ENCODE assay signal across 12 mouse cellular contexts in genomic region chr14:94860191-94860590, GRCm38 (mm10).
A peak's percentile ranks its signal among the peaks of the same experiment; 100 is the strongest.
DNase-seq lines count a peak whose midpoint lies in the region.
"Had no signal": no experiment of that assay in that cellular context is flagged by ENCODE, and none has a peak within 500 bp of the region (broad histone marks: within the 10 kb centered on the region; RNA-seq: fewer than 3 reads in every experiment).

No protein-coding gene starts in this region.

- peak; percentile 2 to 3 for DNase-seq in cerebellum, postnatal 10 days
- DNase-seq in cerebellum, adult 11-12 months, result no peak
- DNase-seq in heart, adult 9 months (ENCODE audit: low spot score in 2 of 2), result peak; percentile 1 to 2
- DNase-seq in heart, adult 11 months, result no peak
- DNase-seq in Muller cell, postnatal 12 days (ENCODE audit: inconsistent ontology term), result peak; percentile 38
- peak; percentile 2 to 23 for DNase-seq in adrenal gland, postnatal 36 days
- DNase-seq in urinary bladder, postnatal 10 days (ENCODE audit: low spot score), result no peak
- DNase-seq: B cell, adult 2 months; cerebellum, adult 18-20 months; cerebellum, adult 9-11 months; gastrocnemius, postnatal 36 days; kidney, adult 8-10 months had no signal

Comparison
In these comparisons a context has a peak if more than half of its experiments do, and no peak if none do; other contexts are left out.
1. DNase-seq: peak in cerebellum, postnatal 10 days (2 of 2), heart, adult 9 months (2 of 2), Muller cell, postnatal 12 days (single experiment) and adrenal gland, postnatal 36 days (2 of 2); none in cerebellum, adult 11-12 months (single experiment), heart, adult 11 months (single experiment) and urinary bladder, postnatal 10 days (single experiment).